Mouse (Mus musculus): Measurements from ENCODE around the gene Gm17190. TPM values are rescaled to one million over a fixed set of nuclear protein-coding genes. Genes with fewer than 3 reads are reported as not detected.

Gene Gm17190
- polyA plus RNA-seq, 1 experiment from 2014 or later = 0.23 TPM

GRCm38 (mm10) chr13:96106367-96106766 lies 24.5 kb downstream of the Gm17190 start:
- Histone ChIP-seq H3K4me3 (ENCODE audit: low read depth, low read length) (no peak overlapping the region), H3K27ac (ENCODE audit: low read length) (no peak overlapping the region), H3K4me1 (ENCODE audit: control insufficient read depth, insufficient read depth, low read length) (no peaks in the 10 kb centered on the region), H3K27me3 (ENCODE audit: control insufficient read depth, insufficient read depth, low read depth, low read length) (no peaks in the 10 kb centered on the region), H3K4me2 (ENCODE audit: low read length) (no peak overlapping the region), H3K9me3 (replicated peaks; ENCODE audit: control insufficient read depth, low read length, poor library complexity, severe bottlenecking) (no peaks in the 10 kb centered on the region), H3K36me3 (ENCODE audit: control insufficient read depth, insufficient read depth, low read length) (no peaks in the 10 kb centered on the region), H3K9ac (ENCODE audit: low read depth, low read length) (no peak overlapping the region)
- 90% methylated on average over 4 of the region's 4 CpGs for WGBS
- ATAC-seq = no peak

- Histone ChIP-seq H3K4me2 (ENCODE audit: low read length) (no peak overlapping the region), H3K27ac (ENCODE audit: low read length) (no peak overlapping the region), H3K9me3 (replicated peaks; ENCODE audit: control insufficient read depth, low read length, poor library complexity, severe bottlenecking) (no peaks in the 10 kb centered on the region), H3K27me3 (ENCODE audit: control insufficient read depth, insufficient read depth, low read depth, low read length) (no peaks in the 10 kb centered on the region), H3K4me3 (ENCODE audit: low read depth, low read length) (no peak overlapping the region), H3K9ac (ENCODE audit: low read depth, low read length) (no peak overlapping the region), H3K4me1 (ENCODE audit: control insufficient read depth, insufficient read depth, low read length) (no peaks in the 10 kb centered on the region), H3K36me3 (ENCODE audit: control insufficient read depth, insufficient read depth, low read length) (no peaks in the 10 kb centered on the region)
- WGBS = 42% methylated on average over 3 of the region's 3 CpGs
- no peak for ATAC-seq
Measured at GRCm38 (mm10) chr13:96110767-96111166, 28.9 kb downstream of the Gm17190 start.

GRCm38 (mm10) chr13:96112711-96113110 lies 30.9 kb downstream of the Gm17190 start:
- H3K4me3 ChIP-seq (ENCODE audit: low read depth, low read length) = no peak overlapping the region
- ATAC-seq = no peak
- 86% methylated on average over 2 of the region's 2 CpGs for WGBS
- no peaks in the 10 kb centered on the region for H3K36me3 ChIP-seq (ENCODE audit: control insufficient read depth, insufficient read depth, low read length)
- H3K27me3 ChIP-seq (ENCODE audit: control insufficient read depth, insufficient read depth, low read depth, low read length) = no peaks in the 10 kb centered on the region
- H3K4me1 ChIP-seq (ENCODE audit: control insufficient read depth, insufficient read depth, low read length) = no peaks in the 10 kb centered on the region
- H3K9ac ChIP-seq (ENCODE audit: low read depth, low read length) = no peak overlapping the region
- no peaks in the 10 kb centered on the region for H3K9me3 ChIP-seq (replicated peaks; ENCODE audit: control insufficient read depth, low read length, poor library complexity, severe bottlenecking)
- no peak overlapping the region for H3K27ac ChIP-seq (ENCODE audit: low read length)
- no peak overlapping the region for H3K4me2 ChIP-seq (ENCODE audit: low read length)

- 68% methylated on average over 5 of the region's 5 CpGs for WGBS
- Histone ChIP-seq H3K9ac (ENCODE audit: low read depth, low read length) (no peak overlapping the region), H3K27me3 (ENCODE audit: control insufficient read depth, insufficient read depth, low read depth, low read length) (peaks cover 7% of the 10 kb centered on the region), H3K4me2 (ENCODE audit: low read length) (no peak overlapping the region), H3K4me1 (ENCODE audit: control insufficient read depth, insufficient read depth, low read length) (no peaks in the 10 kb centered on the region), H3K4me3 (ENCODE audit: low read depth, low read length) (no peak overlapping the region), H3K36me3 (ENCODE audit: control insufficient read depth, insufficient read depth, low read length) (no peaks in the 10 kb centered on the region), H3K27ac (ENCODE audit: low read length) (no peak overlapping the region), H3K9me3 (replicated peaks; ENCODE audit: control insufficient read depth, low read length, poor library complexity, severe bottlenecking) (no peaks in the 10 kb centered on the region)
- ATAC-seq = no peak
Measured at GRCm38 (mm10) chr13:96125011-96125410, 43.2 kb downstream of the Gm17190 start.

DNA sequence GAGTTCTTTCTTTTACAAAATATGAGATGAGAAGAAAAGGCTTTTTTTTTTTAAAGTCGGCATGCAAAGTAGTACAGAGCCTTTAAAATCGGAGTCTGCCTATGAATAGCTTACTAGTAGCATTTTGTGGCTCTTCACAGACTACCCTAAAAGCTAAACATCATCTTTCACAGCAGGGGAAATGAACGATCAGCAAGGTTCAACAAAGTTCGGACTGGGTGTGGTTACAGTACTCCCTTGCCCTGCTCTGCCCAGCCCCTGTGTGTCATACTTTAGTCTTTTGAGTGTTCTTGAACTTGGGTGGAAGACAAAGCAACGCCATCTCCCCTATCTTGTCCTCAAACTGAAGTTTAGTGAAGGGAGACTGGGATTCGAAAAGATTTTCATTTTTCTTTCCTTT lies 44.8 kb downstream of the Gm17190 start:
- Histone ChIP-seq H3K4me3 (ENCODE audit: low read depth, low read length) (no peak overlapping the region), H3K4me2 (ENCODE audit: low read length) (no peak overlapping the region), H3K9me3 (replicated peaks; ENCODE audit: control insufficient read depth, low read length, poor library complexity, severe bottlenecking) (no peaks in the 10 kb centered on the region), H3K27ac (ENCODE audit: low read length) (no peak overlapping the region), H3K4me1 (ENCODE audit: control insufficient read depth, insufficient read depth, low read length) (0 out of 2 replicates have a peak, but pooled peaks cover 2% of the 10 kb centered on the region), H3K36me3 (ENCODE audit: control insufficient read depth, insufficient read depth, low read length) (no peaks in the 10 kb centered on the region), H3K9ac (ENCODE audit: low read depth, low read length) (no peak overlapping the region), H3K27me3 (ENCODE audit: control insufficient read depth, insufficient read depth, low read depth, low read length) (peaks cover 7% of the 10 kb centered on the region)
- ATAC-seq = no peak
- WGBS = 81% methylated on average over 6 of the region's 6 CpGs

- WGBS = 88% methylated on average over 3 of the region's 3 CpGs
- Histone ChIP-seq H3K4me2 (ENCODE audit: low read length) (no peak overlapping the region), H3K36me3 (ENCODE audit: control insufficient read depth, insufficient read depth, low read length) (no peaks in the 10 kb centered on the region), H3K9ac (ENCODE audit: low read depth, low read length) (no peak overlapping the region), H3K27me3 (ENCODE audit: control insufficient read depth, insufficient read depth, low read depth, low read length) (peaks cover 10% of the 10 kb centered on the region), H3K4me1 (ENCODE audit: control insufficient read depth, insufficient read depth, low read length) (peaks cover 8% of the 10 kb centered on the region), H3K9me3 (replicated peaks; ENCODE audit: control insufficient read depth, low read length, poor library complexity, severe bottlenecking) (no peaks in the 10 kb centered on the region), H3K27ac (ENCODE audit: low read length) (no peak overlapping the region), H3K4me3 (ENCODE audit: low read depth, low read length) (no peak overlapping the region)
- ATAC-seq = no peak
Measured at GRCm38 (mm10) chr13:96129081-96129480, 47.2 kb downstream of the Gm17190 start.

- H3K4me2 ChIP-seq (ENCODE audit: low read length) = peak overlapping the region; percentile 85
- no peaks in the 10 kb centered on the region for H3K36me3 ChIP-seq (ENCODE audit: control insufficient read depth, insufficient read depth, low read length)
- peak; percentile 78 for ATAC-seq
- WGBS = under 1% methylated on average over 23 of the region's 30 CpGs
- H3K27me3 ChIP-seq (ENCODE audit: control insufficient read depth, insufficient read depth, low read depth, low read length) = peaks cover 10% of the 10 kb centered on the region
- H3K4me1 ChIP-seq (ENCODE audit: control insufficient read depth, insufficient read depth, low read length) = peaks cover 8% of the 10 kb centered on the region
- H3K9ac ChIP-seq (ENCODE audit: low read depth, low read length) = peak overlapping the region; percentile 64
- peak overlapping the region; percentile 56 for H3K27ac ChIP-seq (ENCODE audit: low read length)
- peak overlapping the region; percentile 51 for H3K4me3 ChIP-seq (ENCODE audit: low read depth, low read length)
- no peaks in the 10 kb centered on the region for H3K9me3 ChIP-seq (replicated peaks; ENCODE audit: control insufficient read depth, low read length, poor library complexity, severe bottlenecking)
Measured at GRCm38 (mm10) chr13:96131050-96131449, 49.2 kb downstream of the Gm17190 start.

GRCm38 (mm10) chr13:96131911-96132310 lies 50.1 kb downstream of the Gm17190 start:
- Histone ChIP-seq H3K4me2 (ENCODE audit: low read length) (peak overlapping the region; percentile 85), H3K27ac (ENCODE audit: low read length) (peak overlapping the region; percentile 44; the same call in 1 of the 2 replicates), H3K4me3 (ENCODE audit: low read depth, low read length) (peak overlapping the region; percentile 51), H3K9me3 (replicated peaks; ENCODE audit: control insufficient read depth, low read length, poor library complexity, severe bottlenecking) (no peaks in the 10 kb centered on the region), H3K36me3 (ENCODE audit: control insufficient read depth, insufficient read depth, low read length) (no peaks in the 10 kb centered on the region), H3K27me3 (ENCODE audit: control insufficient read depth, insufficient read depth, low read depth, low read length) (peaks cover 10% of the 10 kb centered on the region), H3K4me1 (ENCODE audit: control insufficient read depth, insufficient read depth, low read length) (peaks cover 8% of the 10 kb centered on the region), H3K9ac (ENCODE audit: low read depth, low read length) (peak overlapping the region; percentile 60)
- ATAC-seq = peak; percentile 18
- under 1% methylated on average over 19 of the region's 19 CpGs for WGBS

DNA sequence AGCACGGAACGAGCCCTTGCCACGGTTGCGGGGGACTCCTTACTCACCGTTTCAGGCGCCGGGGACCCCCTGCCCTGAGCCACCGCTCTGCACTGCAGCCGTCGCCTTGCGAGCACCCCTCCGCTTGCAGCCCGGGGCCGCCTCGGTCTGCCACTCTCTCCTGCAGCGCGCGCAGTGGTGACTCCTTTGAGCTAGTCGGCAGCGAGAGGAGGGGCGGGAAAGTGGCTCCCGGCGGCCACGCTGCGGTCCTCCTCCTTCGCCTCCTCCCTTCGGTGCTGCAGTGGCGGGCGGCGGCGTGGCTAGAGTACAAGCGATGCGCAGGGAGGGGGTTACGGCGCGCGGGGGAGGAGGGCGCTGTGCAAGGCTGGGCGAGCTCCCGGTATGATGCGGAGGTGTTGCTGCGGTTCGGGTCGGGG lies 50.6 kb downstream of the Gm17190 start, which contains the start of gene Sv2c:
Gene Sv2c, minus strand, starts transcription at position 177 of the 416 bp plus-strand sequence.
- peak within 1 kb of the TSS; percentile 64 for H3K9ac ChIP-seq (ENCODE audit: low read depth, low read length)
- H3K4me3 ChIP-seq (ENCODE audit: low read depth, low read length) = peak within 1 kb of the TSS; percentile 51
- peak within 1 kb of the TSS; percentile 44 for H3K27ac ChIP-seq (ENCODE audit: low read length)
- H3K27me3 ChIP-seq (ENCODE audit: control insufficient read depth, insufficient read depth, low read depth, low read length) = peaks cover 10% of the 10 kb centered on the region
- under 1% methylated on average over 33 of the region's 44 CpGs for WGBS
- H3K36me3 ChIP-seq (ENCODE audit: control insufficient read depth, insufficient read depth, low read length) = no peaks in the 10 kb centered on the region
- H3K4me2 ChIP-seq (ENCODE audit: low read length) = peak within 1 kb of the TSS; percentile 85
- H3K4me1 ChIP-seq (ENCODE audit: control insufficient read depth, insufficient read depth, low read length) = peaks cover 8% of the 10 kb centered on the region
- ATAC-seq = peak; percentile 69
- no peaks in the 10 kb centered on the region for H3K9me3 ChIP-seq (replicated peaks; ENCODE audit: control insufficient read depth, low read length, poor library complexity, severe bottlenecking)
